Mouse (Mus musculus): ENCODE measurements around the gene Zfp651. TPM values are rescaled to one million over a fixed set of nuclear protein-coding genes. Genes with fewer than 3 reads are reported as not detected.

Zfp651 gene
- polyA plus RNA-seq, 1 experiment from 2014 or later = 20.4 TPM

GRCm38 (mm10) chr9:121778066-121778624 is 19.0 kb downstream of the Zfp651 start:
- no peaks in the 10 kb centered on the region for H3K36me3 ChIP-seq (ENCODE audit: control insufficient read depth, insufficient read depth)
- no peak overlapping the region for H3K27ac ChIP-seq (ENCODE audit: low read length)
- ATAC-seq = peak; percentile 63
- peaks cover 7% of the 10 kb centered on the region; the same call in 1 of the 2 replicates for H3K4me1 ChIP-seq (replicated peaks; ENCODE audit: control insufficient read depth, insufficient read depth, low read length)
- peak overlapping the region; percentile 59 for H3K4me2 ChIP-seq (ENCODE audit: low read length)
- peaks cover 10% of the 10 kb centered on the region for H3K27me3 ChIP-seq (replicated peaks; ENCODE audit: control insufficient read depth, insufficient read depth, low read length)
- WGBS = 10% methylated on average over 54 of the region's 54 CpGs
- H3K9me3 ChIP-seq (ENCODE audit: control insufficient read depth, low read length) = no peaks in the 10 kb centered on the region
- H3K4me3 ChIP-seq (replicated peaks; ENCODE audit: low read length) = peak overlapping the region; percentile 41
- H3K9ac ChIP-seq (replicated peaks; ENCODE audit: low read depth, low read length) = peak overlapping the region; percentile 12

DNA sequence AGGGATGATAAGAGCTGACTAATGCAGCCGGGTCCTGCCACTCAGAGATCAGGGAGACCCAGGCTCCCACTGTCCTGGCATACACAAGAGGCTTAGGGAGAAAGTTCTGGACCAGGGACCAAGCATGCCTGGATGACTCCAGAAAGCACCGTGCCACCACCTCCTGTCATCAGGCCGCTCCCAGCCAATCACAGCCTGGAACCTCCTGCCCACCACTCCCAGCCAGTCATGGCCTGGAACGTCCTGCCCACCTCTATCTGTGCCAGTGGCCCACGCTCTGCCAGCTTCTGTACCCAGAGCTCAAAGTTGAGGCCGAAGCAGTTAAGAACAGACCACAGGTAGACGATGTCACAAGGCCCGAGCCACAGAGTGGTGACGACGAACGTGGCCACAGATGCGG is 25.7 kb downstream of the Zfp651 start:
- no peaks in the 10 kb centered on the region for H3K36me3 ChIP-seq (ENCODE audit: control insufficient read depth, insufficient read depth)
- H3K4me2 ChIP-seq (ENCODE audit: low read length) = no peak overlapping the region
- 88% methylated on average over 12 of the region's 12 CpGs for WGBS
- no peak for ATAC-seq
- H3K9ac ChIP-seq (replicated peaks; ENCODE audit: low read depth, low read length) = no peak overlapping the region
- H3K4me3 ChIP-seq (replicated peaks; ENCODE audit: low read length) = no peak overlapping the region
- no peak overlapping the region for H3K27ac ChIP-seq (ENCODE audit: low read length)
- H3K27me3 ChIP-seq (replicated peaks; ENCODE audit: control insufficient read depth, insufficient read depth, low read length) = no peaks in the 10 kb centered on the region
- 0 out of 2 replicates have a peak, but pooled peaks cover 3% of the 10 kb centered on the region for H3K4me1 ChIP-seq (replicated peaks; ENCODE audit: control insufficient read depth, insufficient read depth, low read length)
- no peaks in the 10 kb centered on the region for H3K9me3 ChIP-seq (ENCODE audit: control insufficient read depth, low read length)

GRCm38 (mm10) chr9:121785261-121785660 is 26.1 kb downstream of the Zfp651 start:
- H3K4me3 ChIP-seq (replicated peaks; ENCODE audit: low read length) = no peak overlapping the region
- ATAC-seq = no peak
- no peak overlapping the region for H3K4me2 ChIP-seq (ENCODE audit: low read length)
- H3K4me1 ChIP-seq (replicated peaks; ENCODE audit: control insufficient read depth, insufficient read depth, low read length) = 0 out of 2 replicates have a peak, but pooled peaks cover 3% of the 10 kb centered on the region
- whole genome bisulfite sequencing = 85% methylated on average over 8 of the region's 8 CpGs
- no peaks in the 10 kb centered on the region for H3K9me3 ChIP-seq (ENCODE audit: control insufficient read depth, low read length)
- H3K27ac ChIP-seq (ENCODE audit: low read length) = no peak overlapping the region
- H3K36me3 ChIP-seq (ENCODE audit: control insufficient read depth, insufficient read depth) = no peaks in the 10 kb centered on the region
- no peak overlapping the region for H3K9ac ChIP-seq (replicated peaks; ENCODE audit: low read depth, low read length)
- H3K27me3 ChIP-seq (replicated peaks; ENCODE audit: control insufficient read depth, insufficient read depth, low read length) = no peaks in the 10 kb centered on the region

DNA sequence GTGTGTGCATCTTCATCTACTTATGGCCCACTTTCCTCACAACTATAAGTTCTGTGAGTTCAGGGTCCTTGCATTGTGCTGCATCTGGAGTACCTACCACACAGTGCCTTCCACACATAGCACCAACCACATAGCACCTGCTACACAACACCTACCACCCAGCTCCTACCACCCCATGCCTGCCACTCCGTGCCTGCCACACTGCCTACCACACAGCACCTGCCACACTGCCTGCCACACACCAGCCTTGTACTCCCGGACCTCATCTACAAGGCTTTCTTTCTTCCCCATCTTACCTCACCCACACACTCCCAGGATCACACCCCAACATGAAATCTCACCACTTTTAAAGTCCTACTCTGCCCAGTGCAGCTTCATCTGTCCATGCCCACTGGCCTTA is 27.2 kb downstream of the Zfp651 start:
- Histone ChIP-seq H3K9ac (replicated peaks; ENCODE audit: low read depth, low read length) (no peak overlapping the region), H3K27ac (ENCODE audit: low read length) (no peak overlapping the region), H3K36me3 (ENCODE audit: control insufficient read depth, insufficient read depth) (no peaks in the 10 kb centered on the region), H3K4me3 (replicated peaks; ENCODE audit: low read length) (no peak overlapping the region), H3K27me3 (replicated peaks; ENCODE audit: control insufficient read depth, insufficient read depth, low read length) (no peaks in the 10 kb centered on the region), H3K4me2 (ENCODE audit: low read length) (no peak overlapping the region), H3K4me1 (replicated peaks; ENCODE audit: control insufficient read depth, insufficient read depth, low read length) (0 out of 2 replicates have a peak, but pooled peaks cover 3% of the 10 kb centered on the region), H3K9me3 (ENCODE audit: control insufficient read depth, low read length) (no peaks in the 10 kb centered on the region)
- ATAC-seq = no peak
- WGBS = 81% methylated on average over 2 of the region's 2 CpGs

DNA sequence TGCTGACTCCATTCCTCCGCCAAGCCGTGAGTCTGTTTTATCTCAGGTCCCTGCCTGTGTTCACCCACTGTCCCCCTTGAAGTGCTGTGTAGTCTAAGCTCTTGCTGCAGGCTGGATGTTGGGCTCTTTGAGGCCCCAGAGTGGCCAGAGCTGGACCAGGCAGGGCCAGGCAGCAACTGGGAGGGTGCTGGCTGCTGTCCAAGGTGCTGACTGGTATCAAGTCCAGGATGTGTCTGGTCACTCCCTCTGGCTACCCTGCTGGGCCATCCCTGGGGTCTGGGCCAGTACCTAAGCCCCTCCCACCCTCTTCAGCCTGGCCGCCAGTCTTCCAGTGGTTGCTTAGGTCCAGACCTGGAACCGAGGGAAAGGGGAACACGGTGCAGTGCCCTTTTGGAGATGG is 32.1 kb downstream of the Zfp651 start:
- ATAC-seq = no peak
- no peaks in the 10 kb centered on the region for H3K27me3 ChIP-seq (replicated peaks; ENCODE audit: control insufficient read depth, insufficient read depth, low read length)
- peaks cover 9% of the 10 kb centered on the region; the same call in 1 of the 2 replicates for H3K4me1 ChIP-seq (replicated peaks; ENCODE audit: control insufficient read depth, insufficient read depth, low read length)
- no peak overlapping the region for H3K4me2 ChIP-seq (ENCODE audit: low read length)
- 19% methylated on average over 5 of the region's 5 CpGs for WGBS
- no peaks in the 10 kb centered on the region for H3K9me3 ChIP-seq (ENCODE audit: control insufficient read depth, low read length)
- H3K36me3 ChIP-seq (ENCODE audit: control insufficient read depth, insufficient read depth) = no peaks in the 10 kb centered on the region
- no peak overlapping the region for H3K9ac ChIP-seq (replicated peaks; ENCODE audit: low read depth, low read length)
- H3K4me3 ChIP-seq (replicated peaks; ENCODE audit: low read length) = no peak overlapping the region
- no peak overlapping the region for H3K27ac ChIP-seq (ENCODE audit: low read length)

- no peak within 1 kb of the TSS for H3K27ac ChIP-seq (ENCODE audit: low read length)
- no peaks in the 10 kb centered on the region for H3K36me3 ChIP-seq (ENCODE audit: control insufficient read depth, insufficient read depth)
- no peak for ATAC-seq
- no peaks in the 10 kb centered on the region for H3K9me3 ChIP-seq (ENCODE audit: control insufficient read depth, low read length)
- H3K27me3 ChIP-seq (replicated peaks; ENCODE audit: control insufficient read depth, insufficient read depth, low read length) = no peaks in the 10 kb centered on the region
- no peak within 1 kb of the TSS for H3K9ac ChIP-seq (replicated peaks; ENCODE audit: low read depth, low read length)
- H3K4me1 ChIP-seq (replicated peaks; ENCODE audit: control insufficient read depth, insufficient read depth, low read length) = peaks cover 9% of the 10 kb centered on the region; the same call in 1 of the 2 replicates
- 44% methylated on average over 22 of the region's 24 CpGs for WGBS
- H3K4me2 ChIP-seq (ENCODE audit: low read length) = no peak within 1 kb of the TSS
- no peak within 1 kb of the TSS for H3K4me3 ChIP-seq (replicated peaks; ENCODE audit: low read length)
Observed at GRCm38 (mm10) chr9:121791757-121792521, 32.8 kb downstream of the Zfp651 start, which contains the start of gene Hhatl. Gene Hhatl (minus strand): TSS chr9:121792507.

DNA sequence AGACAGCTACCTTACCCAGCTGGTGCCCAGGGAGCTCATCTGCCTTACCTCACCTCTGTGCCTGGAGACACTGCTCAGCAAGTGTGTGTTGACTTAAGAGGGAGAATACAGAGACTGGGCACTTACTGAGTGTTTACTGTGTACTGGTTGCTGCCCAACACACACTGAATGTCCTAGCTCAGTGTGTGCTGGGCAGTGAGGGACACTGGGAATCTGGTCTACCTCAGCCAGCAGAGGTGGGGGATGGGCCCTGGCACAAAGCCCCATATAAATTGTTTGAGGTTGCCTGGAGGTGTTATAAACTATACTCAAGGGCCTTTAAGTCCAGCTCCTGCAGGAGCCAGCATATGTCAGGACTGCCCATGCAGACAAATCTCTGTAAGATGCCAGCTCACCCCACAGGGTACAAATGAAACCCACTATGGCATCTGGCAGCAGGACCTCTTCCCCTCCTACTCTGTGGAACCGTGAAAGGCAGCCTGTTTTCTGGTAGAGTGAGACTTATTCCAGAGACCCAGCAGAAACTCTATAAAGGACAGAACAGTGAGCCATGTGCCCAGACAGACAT is 35.9 kb downstream of the Zfp651 start:
- Histone ChIP-seq H3K9me3 (ENCODE audit: control insufficient read depth, low read length) (no peaks in the 10 kb centered on the region), H3K4me3 (replicated peaks; ENCODE audit: low read length) (no peak overlapping the region), H3K4me1 (replicated peaks; ENCODE audit: control insufficient read depth, insufficient read depth, low read length) (peaks cover 6% of the 10 kb centered on the region; the same call in 1 of the 2 replicates), H3K27ac (ENCODE audit: low read length) (no peak overlapping the region), H3K36me3 (ENCODE audit: control insufficient read depth, insufficient read depth) (no peaks in the 10 kb centered on the region), H3K4me2 (ENCODE audit: low read length) (no peak overlapping the region), H3K9ac (replicated peaks; ENCODE audit: low read depth, low read length) (no peak overlapping the region), H3K27me3 (replicated peaks; ENCODE audit: control insufficient read depth, insufficient read depth, low read length) (no peaks in the 10 kb centered on the region)
- WGBS = 35% methylated on average over 1 of the region's 1 CpGs
- ATAC-seq = no peak

DNA sequence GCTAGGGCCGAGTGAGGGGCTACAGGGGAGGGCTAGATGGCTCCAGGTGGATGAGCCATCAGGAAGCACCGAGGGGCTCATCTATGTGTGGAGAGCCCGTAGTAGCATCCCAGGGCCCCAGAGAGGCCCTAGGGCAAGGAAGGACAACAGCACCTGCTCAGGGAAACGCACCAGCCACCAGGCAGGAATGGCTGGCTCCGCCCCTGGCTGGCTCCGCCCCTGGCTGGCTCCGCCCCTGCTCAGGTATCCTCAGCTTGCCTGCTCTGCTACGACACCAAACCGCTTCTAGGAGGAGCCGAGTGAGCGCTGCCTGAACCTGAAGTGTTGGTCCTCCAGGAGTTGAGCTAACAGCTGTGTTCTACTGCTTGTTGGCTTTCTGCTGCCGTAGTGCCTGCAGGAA is 38.6 kb downstream of the Zfp651 start:
- no peaks in the 10 kb centered on the region for H3K36me3 ChIP-seq (ENCODE audit: control insufficient read depth, insufficient read depth)
- no peak for ATAC-seq

GRCm38 (mm10) chr9:121798887-121799520 is 39.9 kb downstream of the Zfp651 start:
- Histone ChIP-seq H3K4me3 (replicated peaks; ENCODE audit: low read length) (no peak overlapping the region), H3K4me2 (ENCODE audit: low read length) (no peak overlapping the region), H3K4me1 (replicated peaks; ENCODE audit: control insufficient read depth, insufficient read depth, low read length) (peaks cover 8% of the 10 kb centered on the region; the same call in 1 of the 2 replicates), H3K27ac (ENCODE audit: low read length) (no peak overlapping the region), H3K27me3 (replicated peaks; ENCODE audit: control insufficient read depth, insufficient read depth, low read length) (no peaks in the 10 kb centered on the region), H3K36me3 (ENCODE audit: control insufficient read depth, insufficient read depth) (no peaks in the 10 kb centered on the region), H3K9me3 (ENCODE audit: control insufficient read depth, low read length) (no peaks in the 10 kb centered on the region), H3K9ac (replicated peaks; ENCODE audit: low read depth, low read length) (no peak overlapping the region)
- ATAC-seq = no peak
- 40% methylated on average over 6 of the region's 6 CpGs for WGBS

More for the DNA sequence above, 38.6 kb downstream of the Zfp651 start:
- no peaks in the 10 kb centered on the region for H3K9me3 ChIP-seq (ENCODE audit: control insufficient read depth, low read length)
- no peak overlapping the region for H3K27ac ChIP-seq (ENCODE audit: low read length)
- WGBS = 17% methylated on average over 12 of the region's 12 CpGs
- H3K4me1 ChIP-seq (replicated peaks; ENCODE audit: control insufficient read depth, insufficient read depth, low read length) = peaks cover 8% of the 10 kb centered on the region; the same call in 1 of the 2 replicates
- no peak overlapping the region for H3K4me3 ChIP-seq (replicated peaks; ENCODE audit: low read length)
- H3K9ac ChIP-seq (replicated peaks; ENCODE audit: low read depth, low read length) = no peak overlapping the region
- H3K4me2 ChIP-seq (ENCODE audit: low read length) = no peak overlapping the region
- no peaks in the 10 kb centered on the region for H3K27me3 ChIP-seq (replicated peaks; ENCODE audit: control insufficient read depth, insufficient read depth, low read length)
